Mouse (Mus musculus): Measurements from ENCODE around the gene Sap25.

Gene Sap25

GRCm38 (mm10) chr5:137663057-137663456 is 21.9 kb downstream of the Sap25 start:
- DNase-seq (ENCODE audit: low spot score): no peak

- DNase-seq (ENCODE audit: low spot score): no peak
Observed at GRCm38 (mm10) chr5:137668971-137669370, 27.8 kb downstream of the Sap25 start.

GRCm38 (mm10) chr5:137670240-137670639 is 29.1 kb downstream of the Sap25 start:
- DNase-seq (ENCODE audit: low spot score): no peak

- no peak for DNase-seq (ENCODE audit: low spot score)
Observed at GRCm38 (mm10) chr5:137671443-137672240, 30.5 kb downstream of the Sap25 start.

GRCm38 (mm10) chr5:137672361-137672760 is 31.2 kb downstream of the Sap25 start:
- DNase-seq (ENCODE audit: low spot score): no peak

- DNase-seq (ENCODE audit: low spot score): no peak
Observed at GRCm38 (mm10) chr5:137673015-137673414, 31.9 kb downstream of the Sap25 start.

- DNase-seq (ENCODE audit: low spot score): no peak
Observed at GRCm38 (mm10) chr5:137674786-137675185, 33.7 kb downstream of the Sap25 start.

GRCm38 (mm10) chr5:137677859-137678258 is 36.7 kb downstream of the Sap25 start:
- no peak for DNase-seq (ENCODE audit: low spot score)

- no peak for DNase-seq (ENCODE audit: low spot score)
Observed at GRCm38 (mm10) chr5:137678736-137679135, 37.6 kb downstream of the Sap25 start.

- no peak for DNase-seq (ENCODE audit: low spot score)
Observed at GRCm38 (mm10) chr5:137679726-137680125, 38.6 kb downstream of the Sap25 start.

GRCm38 (mm10) chr5:137682526-137682925 is 41.4 kb downstream of the Sap25 start:
- DNase-seq (ENCODE audit: low spot score): no peak

GRCm38 (mm10) chr5:137683388-137684293 is 42.5 kb downstream of the Sap25 start:
- DNase-seq (ENCODE audit: low spot score): no peak

- DNase-seq (ENCODE audit: low spot score): peak; percentile 98
Observed at GRCm38 (mm10) chr5:137684294-137685123, 43.4 kb downstream of the Sap25 start, which contains the start of gene Agfg2. Gene Agfg2, minus strand, starts transcription at chr5:137684726.

GRCm38 (mm10) chr5:137685653-137686052 is 44.5 kb downstream of the Sap25 start:
- DNase-seq (ENCODE audit: low spot score): no peak

- no peak for DNase-seq (ENCODE audit: low spot score)
Observed at GRCm38 (mm10) chr5:137686127-137686790, 45.1 kb downstream of the Sap25 start.

- DNase-seq (ENCODE audit: low spot score): no peak
Observed at GRCm38 (mm10) chr5:137689974-137690373, 48.8 kb downstream of the Sap25 start.

GRCm38 (mm10) chr5:137690531-137690930 is 49.4 kb downstream of the Sap25 start:
- no peak for DNase-seq (ENCODE audit: low spot score)

- no peak for DNase-seq (ENCODE audit: low spot score)
Observed at GRCm38 (mm10) chr5:137691881-137692280, 50.7 kb downstream of the Sap25 start.
